In genomic region chr2:165663266-165663665, GRCm38 (mm10) we compare ENCODE assay signal across 20 mouse cellular contexts.
"Had no signal": no experiment of that assay in that cellular context is flagged by ENCODE, and none has a peak within 500 bp of the region (broad histone marks: within the 10 kb centered on the region; RNA-seq: fewer than 3 reads in every experiment).

No protein-coding gene starts in this region.

- H3K27me3 ChIP-seq: liver, embryonic 13.5 days; midbrain, embryonic 12.5 days; midbrain, embryonic 15.5 days; neural tube, embryonic 12.5 days; neural tube, embryonic 15.5 days had no signal

- ATAC-seq: intestine, postnatal 0 days; midbrain, embryonic 15.5 days had no signal

- H3K4me2 ChIP-seq: liver, embryonic 13.5 days; midbrain, embryonic 12.5 days; midbrain, embryonic 15.5 days; neural tube, embryonic 12.5 days; neural tube, embryonic 15.5 days had no signal

- H3K4me1 ChIP-seq: liver, embryonic 13.5 days; midbrain, embryonic 15.5 days; neural tube, embryonic 12.5 days had no signal

- H3K9me3 ChIP-seq: liver, embryonic 13.5 days; midbrain, embryonic 12.5 days; midbrain, embryonic 15.5 days; neural tube, embryonic 12.5 days; neural tube, embryonic 15.5 days had no signal

- DNase-seq: kidney, adult 2 months; layer of hippocampus, adult 9-11 months; liver, embryonic 13.5 days; lung, adult 2 months; lung, postnatal 14 days; lung, postnatal 4 days; right cerebral cortex, adult 18-20 months; right cerebral cortex, postnatal 14 days; spleen, adult 18-20 months; thymus, adult 2 months; thymus, postnatal 14 days had no signal

- H3K36me3 ChIP-seq: liver, embryonic 13.5 days; midbrain, embryonic 12.5 days; midbrain, embryonic 15.5 days; neural tube, embryonic 12.5 days; neural tube, embryonic 15.5 days had no signal

- H3K4me3 ChIP-seq: layer of hippocampus, adult 2 months; left cerebral cortex, adult 2 months; liver, embryonic 13.5 days; midbrain, embryonic 12.5 days; midbrain, embryonic 15.5 days; myocyte; neural tube, embryonic 12.5 days; neural tube, embryonic 15.5 days had no signal

- H3K27ac ChIP-seq: kidney, postnatal 0 days; layer of hippocampus, adult 2 months; left cerebral cortex, adult 2 months; liver, embryonic 13.5 days; midbrain, embryonic 12.5 days; midbrain, embryonic 15.5 days; neural tube, embryonic 12.5 days; neural tube, embryonic 15.5 days had no signal

- H3K9ac ChIP-seq: liver, embryonic 13.5 days; midbrain, embryonic 12.5 days; midbrain, embryonic 15.5 days; neural tube, embryonic 12.5 days; neural tube, embryonic 15.5 days had no signal
